Mouse (Mus musculus) hematopoietic multipotent progenitor cell, adult 10-12 weeks (in vitro differentiated cells): ENCODE measurements around the gene Sdhaf2. TPM values are rescaled to one million over a fixed set of nuclear protein-coding genes. Genes with fewer than 3 reads are reported as not detected.

Experiments used
- polyA plus RNA-seq: library from polyadenylated mRNA; stranded (reverse); fragments of >175 nt; gene quantifications from 2 replicates; pipeline ENCODE4 v1.2.3, GENCODE M21; 2012; ENCODE audit warnings: low replicate concordance

Sdhaf2 gene
- 6.4 and 8.7 TPM in 2 replicates for polyA plus RNA-seq

GRCm38 (mm10) chr19:10525910-10526309 lies at the start of gene Sdhaf2:
Gene Sdhaf2 (minus strand): TSS chr19:10526142.

GRCm38 (mm10) chr19:10555624-10556510 lies 29.9 kb upstream of the Sdhaf2 start, which contains the start of gene Tmem216:
Gene Tmem216 (minus strand): TSS chr19:10556238.

GRCm38 (mm10) chr19:10525106-10525901 lies 638 bp downstream of the Sdhaf2 start, which contains the start of gene Cpsf7:
Gene Cpsf7 (plus strand): TSS chr19:10525266.

GRCm38 (mm10) chr19:10482703-10483102 lies 43.2 kb downstream of the Sdhaf2 start, which contains the start of gene Ppp1r32:
Gene Ppp1r32 (minus strand): TSS chr19:10482928.

GRCm38 (mm10) chr19:10456752-10457483 lies 69.0 kb downstream of the Sdhaf2 start, which contains the start of gene Lrrc10b:
Gene Lrrc10b (minus strand): TSS chr19:10457473.

Other genes with a start within 250 kb of the Sdhaf2 start
- 0.98 and 1.4 TPM in 2 replicates for gene Dagla, start 221.3 kb downstream of the Sdhaf2 start, polyA plus RNA-seq
- gene Syt7, start 137.1 kb downstream of the Sdhaf2 start, polyA plus RNA-seq, result 0.02 and 0.26 TPM in 2 replicates
- gene Lrrc10b, start 68.7 kb downstream of the Sdhaf2 start, polyA plus RNA-seq, result 0.07 TPM in 1 of 2 replicates, not detected in the other
- 0.96 and 3.8 TPM in 2 replicates for gene Ppp1r32, start 43.2 kb downstream of the Sdhaf2 start, polyA plus RNA-seq
- 30.0 and 84.1 TPM in 2 replicates for gene Cpsf7, start 876 bp downstream of the Sdhaf2 start, polyA plus RNA-seq
- gene Tmem216, start 30.1 kb upstream of the Sdhaf2 start, polyA plus RNA-seq, result 0.73 and 0.96 TPM in 2 replicates
- 54.8 and 100 TPM in 2 replicates for gene Cyb561a3, start 51.0 kb upstream of the Sdhaf2 start, polyA plus RNA-seq
- gene Tmem138, start 51.2 kb upstream of the Sdhaf2 start, polyA plus RNA-seq, result 2.3 and 4.2 TPM in 2 replicates
- 9.1 and 12.8 TPM in 2 replicates for gene Ddb1, start 79.2 kb upstream of the Sdhaf2 start, polyA plus RNA-seq
- 1.0 and 2.6 TPM in 2 replicates for gene Tkfc, start 79.5 kb upstream of the Sdhaf2 start, polyA plus RNA-seq
- gene Vwce, start 108.1 kb upstream of the Sdhaf2 start, polyA plus RNA-seq, result 0.16 and 0.22 TPM in 2 replicates
- not detected in 2 replicates for gene Pga5, start 151.9 kb upstream of the Sdhaf2 start, polyA plus RNA-seq
- gene Vps37c, start 162.6 kb upstream of the Sdhaf2 start, polyA plus RNA-seq, result 48.2 and 86.5 TPM in 2 replicates
- 65.3 and 138 TPM in 2 replicates for gene Cd5, start 212.9 kb upstream of the Sdhaf2 start, polyA plus RNA-seq